Mouse (Mus musculus) adrenal gland, postnatal 4 days (tissue): ENCODE data around the gene Tnrc6b. TPM values are rescaled to one million over a fixed set of nuclear protein-coding genes. Genes with fewer than 3 reads are reported as not detected.

Source experiments
- DNase-seq, 2 experiments: peaks; one replicate each; pipeline ENCODE4 v3.0.0; 2021 to 2022; ENCODE audit warnings: low spot score in 2 of 2, mixed read lengths in 2 of 2
- microRNA-seq: library from miRNA; unstranded; fragments of <30 nt; microRNA quantifications from one replicate; pipeline ENCODE4 v1.2.0, GENCODE M21; 2021
- total RNA-seq, 2 experiments: library from RNA; stranded (reverse); gene quantifications; 2 replicates each; pipeline ENCODE4 v1.2.3; 2021

Gene Tnrc6b
- total RNA-seq, 2 experiments from 2014 or later, result 74.2 to 74.3 TPM

DNA sequence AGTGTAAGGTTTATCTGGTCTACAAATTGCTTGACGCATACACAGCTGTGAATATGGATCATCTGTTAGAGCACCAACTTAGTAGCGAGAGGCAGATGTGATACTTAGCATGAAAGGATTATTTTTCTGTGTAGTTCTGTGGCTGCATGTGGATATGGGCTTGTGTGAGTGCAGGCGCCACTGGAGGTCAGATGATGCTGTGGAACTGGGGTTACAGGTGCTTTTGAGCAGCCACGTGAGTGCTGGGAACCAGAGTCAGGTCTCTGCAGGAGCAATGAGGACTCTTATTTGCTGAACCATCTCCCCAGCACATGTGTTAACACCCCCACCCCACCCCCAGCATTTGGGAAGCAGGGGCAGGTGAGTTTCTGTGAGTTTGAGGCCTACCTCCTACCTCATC, 238.3 kb downstream of the Tnrc6b start:
- DNase-seq, result no peak

DNA sequence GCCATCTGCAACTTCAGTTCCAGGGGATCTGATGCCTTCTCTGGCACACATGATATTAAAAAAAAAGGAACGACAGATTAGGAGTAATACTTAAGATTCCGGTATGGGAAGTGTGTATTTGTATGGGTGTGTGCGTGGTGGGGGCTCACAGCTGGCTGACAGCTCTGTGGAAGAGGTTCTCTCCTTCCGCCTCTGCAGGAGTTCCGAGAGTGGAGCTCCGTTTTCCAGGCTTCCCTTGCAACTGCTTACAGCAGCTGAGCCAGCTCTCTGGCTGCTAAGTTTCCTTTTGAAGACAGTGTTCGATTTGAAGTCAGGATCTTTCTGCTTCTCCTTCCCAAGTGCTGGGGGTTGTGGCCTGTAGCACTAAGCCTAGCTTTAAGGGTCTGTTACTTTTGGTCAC, 238.9 kb downstream of the Tnrc6b start:
- no peak for DNase-seq

DNA sequence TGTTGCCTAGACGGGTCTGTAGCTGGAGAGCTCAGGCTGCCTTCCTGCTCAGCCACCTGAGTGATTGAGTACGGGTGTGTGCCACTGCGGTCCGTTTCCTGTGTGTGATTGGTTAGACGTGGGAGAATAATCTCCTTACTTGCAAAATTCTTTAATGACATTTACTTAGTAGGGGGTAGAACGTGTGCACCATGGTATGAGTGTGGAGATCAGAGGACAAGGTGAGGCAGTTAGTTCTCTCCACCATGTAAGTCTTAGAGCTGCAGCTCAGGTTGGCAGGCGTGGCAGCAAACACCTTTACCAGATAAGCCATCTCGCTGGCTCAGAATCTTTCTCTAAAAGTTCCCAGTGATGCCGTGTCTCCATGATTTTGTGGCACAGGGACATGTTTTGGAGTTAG, 242.9 kb downstream of the Tnrc6b start:
- DNase-seq, result no peak

DNA sequence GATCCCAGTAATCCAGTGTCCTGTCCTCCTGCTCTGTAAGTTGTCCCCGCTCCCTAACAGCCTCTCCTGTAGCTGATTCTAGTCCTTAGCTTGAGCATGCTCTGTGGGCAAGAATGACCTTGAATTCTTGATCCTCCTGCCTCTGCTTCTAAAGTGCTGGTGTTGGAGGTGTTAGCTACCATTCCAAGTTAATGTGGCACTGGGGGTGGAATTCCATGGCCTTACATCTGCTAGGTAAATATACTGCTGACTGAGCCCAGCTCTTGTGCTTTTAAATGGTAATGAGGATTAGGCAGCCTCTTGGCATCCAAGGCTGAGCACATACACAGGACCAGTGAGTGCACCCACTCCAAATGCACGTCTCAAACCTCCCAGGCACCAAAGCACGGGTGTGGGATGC, 243.7 kb downstream of the Tnrc6b start:
- no peak for DNase-seq

DNA sequence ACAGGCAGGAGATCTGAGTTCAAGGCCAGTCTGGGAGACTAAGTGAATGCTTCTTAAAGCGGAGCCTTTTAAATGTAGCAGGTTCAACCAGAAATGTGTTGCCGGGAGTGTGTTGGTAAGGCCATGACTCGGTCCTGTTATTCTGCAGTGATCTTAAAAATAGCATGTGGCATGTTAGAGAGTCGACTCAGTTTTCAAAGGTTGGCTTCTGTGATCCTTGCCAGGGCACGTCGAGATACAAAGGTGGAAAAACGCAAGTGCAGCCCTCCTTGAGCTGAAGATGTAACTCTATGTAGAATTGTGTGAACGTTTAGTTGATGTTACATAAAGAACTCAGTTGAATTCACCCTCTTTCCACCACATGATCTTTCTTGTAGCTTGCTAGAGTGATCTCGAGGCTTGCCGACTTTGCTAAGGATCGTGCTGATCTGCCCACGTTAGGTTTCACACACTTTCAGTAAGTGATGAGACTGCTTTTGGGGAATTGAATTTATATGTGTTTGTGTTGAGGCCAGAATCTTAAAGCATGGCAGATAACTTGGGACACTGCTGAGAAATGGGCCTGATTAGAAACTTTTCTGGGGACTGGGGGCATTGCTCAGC, 244.8 kb downstream of the Tnrc6b start:
- DNase-seq, result no peak

DNA sequence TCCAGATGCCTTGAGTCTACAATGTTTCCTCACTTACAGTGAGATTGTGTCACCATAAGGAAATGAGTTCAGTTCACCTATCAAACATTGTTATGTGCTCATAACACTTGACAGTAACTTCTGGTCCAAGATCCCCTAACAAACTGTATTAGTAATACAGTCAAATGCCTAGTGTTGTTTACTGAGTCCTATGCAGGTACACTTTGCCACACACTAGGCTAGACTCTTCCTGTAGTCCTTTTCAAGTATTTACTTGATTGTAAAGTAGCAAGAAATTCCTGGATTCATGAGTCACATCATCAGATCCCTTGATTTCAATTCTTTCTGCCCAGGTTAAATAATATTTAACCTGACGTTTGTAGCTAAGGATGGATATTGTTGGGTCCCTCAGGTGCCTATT, 258.3 kb downstream of the Tnrc6b start:
- no peak for DNase-seq

DNA sequence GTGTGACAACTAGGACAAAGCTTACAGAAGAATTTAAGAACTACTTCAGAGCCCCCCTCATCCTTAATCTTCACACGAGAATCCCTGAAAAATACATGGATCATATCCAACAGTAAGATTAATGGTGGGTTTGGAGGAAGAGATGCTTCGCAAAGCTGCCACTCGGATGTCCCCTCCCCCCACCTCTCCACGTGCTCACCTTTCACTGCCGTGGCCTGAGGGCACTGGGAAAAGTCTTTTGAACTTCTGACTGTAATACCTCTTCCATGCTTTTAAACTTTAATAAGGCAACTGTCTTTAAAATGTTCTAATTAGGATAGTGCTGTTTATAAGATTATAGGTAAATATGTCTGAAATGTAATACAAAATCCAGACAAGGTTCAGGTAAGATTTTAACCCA, 263.2 kb downstream of the Tnrc6b start:
- no peak for DNase-seq

DNA sequence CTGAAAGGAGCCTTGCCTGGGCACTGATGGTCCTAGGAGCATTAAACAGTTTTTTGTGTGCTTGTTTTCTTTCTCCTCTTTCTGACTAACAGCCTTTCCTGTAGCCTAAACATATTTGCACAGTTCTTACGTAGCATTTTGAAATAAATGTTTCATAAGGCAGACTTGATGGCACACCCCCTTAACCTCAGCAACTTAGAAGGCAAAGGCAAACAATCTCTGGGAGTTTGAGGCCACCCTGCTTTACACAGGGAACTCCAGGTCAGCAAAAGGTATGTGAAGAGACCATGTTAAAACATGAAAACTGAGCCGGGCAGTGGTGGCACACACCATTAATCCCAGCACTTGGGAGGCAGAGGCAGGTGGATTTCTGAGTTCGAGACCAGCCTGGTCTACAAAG, 264.6 kb downstream of the Tnrc6b start:
- DNase-seq, result no peak

DNA sequence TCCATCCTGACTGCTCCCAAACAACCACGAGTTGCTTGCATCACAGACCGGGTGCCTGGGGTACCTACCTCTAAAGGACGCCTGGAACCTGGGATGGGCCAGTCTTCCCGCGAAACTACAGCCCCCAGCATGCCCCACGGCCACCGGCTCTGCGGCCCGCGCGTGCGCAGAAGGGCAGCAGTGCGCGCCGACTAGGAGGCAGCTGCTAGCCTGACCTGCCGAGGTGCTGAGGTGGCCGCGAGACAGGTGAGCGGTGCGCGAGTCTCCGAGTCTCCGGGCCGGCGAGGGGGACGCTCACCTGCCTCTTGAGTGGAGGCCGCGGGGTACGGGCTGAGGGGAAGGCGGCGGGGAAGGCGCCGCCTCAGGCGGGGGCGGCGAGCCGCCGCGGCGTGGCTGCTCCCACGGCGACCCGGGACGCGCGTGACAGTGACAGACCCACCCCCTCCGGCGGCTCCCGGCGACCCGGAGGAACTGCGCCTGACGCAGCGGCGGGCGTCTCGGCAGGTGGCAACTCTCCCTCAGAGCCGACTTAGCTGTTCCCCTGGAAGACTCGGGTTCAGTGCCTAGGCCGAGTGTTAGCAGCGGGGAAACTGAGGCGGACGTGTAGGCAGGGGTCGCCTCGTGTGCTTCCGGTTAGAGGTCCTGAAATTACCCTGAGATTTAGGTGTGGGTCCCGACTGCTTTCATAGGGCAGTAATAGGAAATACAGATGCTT, 266.7 kb downstream of the Tnrc6b start, which contains the start of gene Sgsm3:
Sgsm3 (plus strand) TSS at position 146 of the 715 bp plus-strand sequence.
- DNase-seq, result peak; percentile 62 to 67

DNA sequence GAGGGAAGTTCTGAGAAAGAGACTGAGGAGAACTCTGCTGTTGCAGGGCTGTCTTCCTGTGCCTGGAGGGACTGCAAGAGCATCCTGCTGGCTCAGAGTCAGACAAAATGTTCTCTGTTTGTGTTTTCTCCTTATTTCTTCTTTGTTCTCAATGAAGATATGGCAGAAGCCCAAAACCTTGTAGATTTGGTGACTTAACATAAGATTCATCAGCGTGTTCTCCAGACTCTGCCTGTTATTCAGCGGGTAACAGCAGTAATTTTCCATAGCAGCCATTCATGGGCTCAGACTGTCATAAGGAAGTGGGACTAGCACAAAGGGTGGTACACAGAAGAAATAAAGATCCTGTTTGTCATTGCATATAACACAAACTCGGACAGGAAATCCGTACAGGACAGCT, 268.5 kb downstream of the Tnrc6b start:
- DNase-seq, result no peak

DNA sequence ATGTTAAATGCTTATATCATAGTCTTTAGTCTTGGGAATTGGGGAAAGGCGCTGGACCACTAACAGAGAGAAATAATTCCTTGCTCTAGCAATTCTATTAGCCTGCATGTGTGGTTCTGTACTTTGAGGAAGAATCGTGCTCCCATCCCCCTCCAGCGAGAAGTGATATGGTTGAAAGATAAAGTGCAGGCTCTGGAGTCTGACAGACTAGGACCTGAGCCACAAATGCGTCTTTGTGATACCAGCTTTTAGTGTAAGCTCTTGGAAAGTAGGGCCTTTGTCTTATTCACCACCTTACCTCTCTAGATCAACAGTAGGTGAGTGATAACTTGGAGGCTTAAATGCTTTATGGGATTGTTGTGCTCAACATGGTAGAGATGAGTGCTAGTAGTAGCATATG, 270.1 kb downstream of the Tnrc6b start:
- no peak for DNase-seq

DNA sequence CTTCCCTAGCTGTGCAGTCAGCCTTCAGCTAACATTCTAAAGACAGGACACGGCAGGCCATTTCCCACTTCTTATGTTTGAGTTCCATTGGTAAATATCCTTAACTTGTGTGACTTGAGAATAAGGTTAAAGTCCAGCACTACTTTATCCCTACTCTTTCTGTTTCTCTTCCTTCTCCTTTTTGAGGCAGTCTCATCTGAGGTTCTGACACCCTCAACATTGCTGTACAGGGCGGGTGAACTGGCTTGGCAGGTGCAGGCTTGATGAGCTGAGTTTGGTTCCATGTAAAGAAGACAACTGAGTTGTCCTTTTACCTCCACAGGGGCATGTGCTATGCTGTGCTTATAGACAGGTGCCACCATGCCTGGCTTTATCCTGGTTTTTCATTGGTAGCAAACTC, 272.2 kb downstream of the Tnrc6b start:
- no peak for DNase-seq

DNA sequence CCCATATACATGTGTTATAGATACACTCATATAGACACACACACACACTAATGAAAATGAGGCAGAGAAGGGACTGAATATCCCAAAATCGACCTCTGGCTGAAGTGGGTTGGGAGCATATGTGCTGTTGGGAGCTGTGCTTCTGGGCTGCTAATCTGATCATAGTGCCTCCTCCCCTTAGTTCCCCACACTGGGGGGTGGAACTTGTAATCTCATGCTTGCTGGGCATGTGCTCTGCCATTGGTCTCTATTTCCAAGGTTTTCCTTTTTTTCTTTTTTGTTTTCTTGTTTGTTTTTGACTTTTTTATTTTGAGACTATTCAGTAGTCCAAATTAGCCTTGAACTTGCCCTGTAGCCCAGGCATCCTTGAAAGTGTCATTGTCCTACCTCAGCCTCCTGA, 277.2 kb downstream of the Tnrc6b start:
- no peak for DNase-seq

DNA sequence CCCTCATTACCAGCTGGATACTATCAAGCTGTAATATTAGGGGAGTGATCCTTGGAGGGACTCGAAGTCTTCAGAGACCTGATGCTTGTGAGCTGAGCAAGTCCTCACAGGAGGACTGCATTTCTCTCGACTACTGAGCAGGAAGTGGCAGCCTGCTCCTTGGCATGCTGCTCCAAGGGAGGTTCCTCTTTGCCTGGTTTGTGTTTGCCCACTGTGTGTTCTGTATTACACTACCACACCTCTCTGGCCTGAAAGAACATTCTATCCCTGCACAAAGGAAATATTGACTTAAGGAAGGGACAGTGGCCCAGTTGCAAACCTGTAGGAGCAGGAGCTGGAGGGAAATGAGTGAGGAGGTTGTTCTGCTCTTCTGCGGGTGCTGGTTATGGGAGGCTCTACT, 278.6 kb downstream of the Tnrc6b start:
- no peak for DNase-seq

Small RNAs within 50 kb of the gene (microRNA-seq; reads per million reads assigned to microRNA genes)
- 18.7 reads per million, percentile 29 among the genes with 10 or more reads in this experiment for gene Mir5113

Other genes with a start within 250 kb of the Tnrc6b start
- not detected for gene Enthd1, start 146.2 kb upstream of the Tnrc6b start, total RNA-seq
- 1 to 10 TPM; 1.3 to 1.7 TPM for gene Grap2, start 138.7 kb upstream of the Tnrc6b start, total RNA-seq
- gene Fam83f, start 39.5 kb upstream of the Tnrc6b start, total RNA-seq, result 1 to 10 TPM; 1.2 to 1.7 TPM
- 10 to 100 TPM; 58.3 to 60.1 TPM for gene Adsl, start 237.2 kb downstream of the Tnrc6b start, total RNA-seq